Mouse (Mus musculus) kidney, embryonic 16.5 days (tissue): ENCODE measurements at regions not wholly inside any gene's neighbourhood (a gene's known extent, or its start where the extent isn't known, plus 50 kb on each side); places are given as distances from the start of the nearest gene placed in this dataset.

ENCODE experiments used
- ATAC-seq: fragments of 200-750 bp; cut with Nextera tagmentation; 2 replicates; pipeline ENCODE4 v1.8.0; 2017; ENCODE audit warnings: moderate TSS enrichment; ENCODE audit not compliant: low FRiP score, low TSS enrichment
- H3K27ac ChIP-seq: fragments of 300-500 bp; sonication (generic); 2 replicates; pipeline ENCODE4 v1.5.1; 2014; ENCODE audit warnings: low read length
- H3K27me3 ChIP-seq: fragments of 300-500 bp; sonication (generic); 2 replicates; pipeline ENCODE4 v1.6.1; 2014; ENCODE audit warnings: low read length, control low read depth, mixed read lengths; ENCODE audit not compliant: insufficient read depth
- H3K36me3 ChIP-seq: fragments of 300-500 bp; sonication (generic); 2 replicates; pipeline ENCODE4 v1.6.1; 2014; ENCODE audit warnings: low read length, control low read depth, mixed read lengths; ENCODE audit not compliant: insufficient read depth
- H3K4me1 ChIP-seq: fragments of 300-500 bp; sonication (generic); 2 replicates; pipeline ENCODE4 v1.6.1; 2014; ENCODE audit warnings: low read length, control low read depth, mixed read lengths; ENCODE audit not compliant: insufficient read depth
- H3K4me2 ChIP-seq: fragments of 300-500 bp; sonication (generic); replicated peaks from 2 replicates; pipeline ENCODE4 v1.6.1; 2014; ENCODE audit warnings: low read depth, low read length
- H3K4me3 ChIP-seq: fragments of 300-500 bp; sonication (generic); 2 replicates; pipeline ENCODE4 v1.5.1; 2014; ENCODE audit warnings: mild to moderate bottlenecking, low read length
- H3K9ac ChIP-seq: fragments of 300-500 bp; sonication (generic); replicated peaks from 2 replicates; pipeline ENCODE4 v1.6.1; 2014; ENCODE audit warnings: low read length
- H3K9me3 ChIP-seq: fragments of 300-500 bp; sonication (generic); 2 replicates; pipeline ENCODE4 v1.6.1; 2016; ENCODE audit warnings: low read length, control low read depth
- WGBS: fragments of 180-500 bp; shearing (Covaris S2); extraction: QIAGEN DNeasy Blood & Tissue Kit; methylation state at CpG from one replicate; pipeline ENCODE4 v1.1.7; 2014; 5-methylcytosine and 5-hydroxymethylcytosine counted together

DNA sequence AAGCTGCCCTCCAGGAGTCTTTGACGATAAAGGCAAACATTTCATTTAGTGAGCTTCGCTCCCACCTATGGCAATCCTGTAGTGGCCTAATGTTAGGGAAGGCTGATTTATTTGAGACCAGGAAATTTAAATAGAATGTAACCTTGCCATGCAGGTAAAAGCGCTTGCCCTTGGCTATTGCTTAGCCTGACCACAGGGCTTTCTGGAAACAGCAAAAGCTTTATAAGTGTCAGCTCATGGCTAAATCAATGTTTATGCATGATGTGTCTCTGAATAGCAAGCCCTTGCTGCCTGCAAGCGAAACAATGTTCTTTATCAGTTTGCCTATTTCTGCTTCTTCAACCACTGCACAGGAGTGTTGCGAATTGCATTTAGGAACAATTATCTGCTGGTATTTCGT lies 419.7 kb upstream of the Tenm3 start:
- 83% methylated on average over 6 of the region's 6 CpGs for WGBS
- no peaks in the 10 kb centered on the region for H3K27me3 ChIP-seq
- H3K4me3 ChIP-seq: no peak overlapping the region
- no peak overlapping the region for H3K9ac ChIP-seq
- H3K36me3 ChIP-seq: no peaks in the 10 kb centered on the region
- H3K9me3 ChIP-seq: no peaks in the 10 kb centered on the region
- no peak overlapping the region for H3K4me2 ChIP-seq
- no peaks in the 10 kb centered on the region; the same call in 1 of the 2 replicates for H3K4me1 ChIP-seq
- no peak for ATAC-seq
- no peak overlapping the region for H3K27ac ChIP-seq

DNA sequence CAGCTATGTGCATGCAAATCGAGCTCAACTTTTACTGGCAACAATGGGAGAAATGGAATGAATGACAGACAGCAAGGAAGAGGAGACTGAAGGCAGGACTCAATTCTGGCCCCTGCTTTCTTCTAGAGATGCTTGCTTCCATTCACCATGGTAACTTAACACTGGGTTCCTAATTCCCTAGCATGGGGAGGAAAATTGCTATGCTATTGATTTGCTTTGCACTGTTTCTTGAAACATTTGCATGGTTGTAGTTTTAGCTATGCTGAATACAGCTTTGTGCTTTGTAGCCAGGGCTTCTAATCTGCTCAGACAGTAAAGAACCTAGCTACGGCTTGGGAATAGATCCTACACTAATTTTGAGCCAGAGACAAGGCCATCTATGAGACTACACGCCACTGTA lies 419.0 kb upstream of the Tenm3 start:
- WGBS: 64% methylated on average over 3 of the region's 3 CpGs
- no peak overlapping the region for H3K9ac ChIP-seq
- H3K4me3 ChIP-seq: no peak overlapping the region
- no peak overlapping the region for H3K4me2 ChIP-seq
- no peak overlapping the region for H3K27ac ChIP-seq
- no peak for ATAC-seq
- H3K27me3 ChIP-seq: no peaks in the 10 kb centered on the region
- no peaks in the 10 kb centered on the region for H3K36me3 ChIP-seq
- H3K9me3 ChIP-seq: no peaks in the 10 kb centered on the region
- H3K4me1 ChIP-seq: no peaks in the 10 kb centered on the region; the same call in 1 of the 2 replicates

DNA sequence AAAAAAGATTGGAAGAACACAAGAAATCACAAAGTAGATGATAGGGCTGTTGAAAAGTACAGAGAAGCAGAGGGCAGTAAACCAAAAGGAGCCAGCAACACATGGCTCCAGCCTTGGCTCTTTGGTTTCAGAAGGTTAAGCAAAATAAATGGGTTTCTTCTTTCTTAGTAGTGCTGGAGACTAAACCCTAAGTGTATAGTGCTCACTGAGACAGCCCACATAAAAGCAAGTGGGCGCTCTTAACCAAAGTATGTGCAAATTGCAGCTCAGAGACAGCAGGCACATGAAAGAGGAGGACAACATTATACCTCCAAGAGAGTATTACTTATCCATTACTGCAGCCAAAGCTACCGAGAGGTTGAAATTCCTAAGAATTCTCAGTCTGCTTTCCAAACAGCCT lies 412.2 kb upstream of the Tenm3 start:
- no peak for ATAC-seq
- H3K27me3 ChIP-seq: no peaks in the 10 kb centered on the region
- 46% methylated on average over 2 of the region's 2 CpGs for WGBS
- H3K4me1 ChIP-seq: no peaks in the 10 kb centered on the region; the same call in 1 of the 2 replicates
- no peak overlapping the region for H3K9ac ChIP-seq
- H3K4me3 ChIP-seq: no peak overlapping the region
- no peak overlapping the region for H3K27ac ChIP-seq
- no peak overlapping the region for H3K4me2 ChIP-seq
- H3K36me3 ChIP-seq: no peaks in the 10 kb centered on the region
- no peaks in the 10 kb centered on the region for H3K9me3 ChIP-seq

DNA sequence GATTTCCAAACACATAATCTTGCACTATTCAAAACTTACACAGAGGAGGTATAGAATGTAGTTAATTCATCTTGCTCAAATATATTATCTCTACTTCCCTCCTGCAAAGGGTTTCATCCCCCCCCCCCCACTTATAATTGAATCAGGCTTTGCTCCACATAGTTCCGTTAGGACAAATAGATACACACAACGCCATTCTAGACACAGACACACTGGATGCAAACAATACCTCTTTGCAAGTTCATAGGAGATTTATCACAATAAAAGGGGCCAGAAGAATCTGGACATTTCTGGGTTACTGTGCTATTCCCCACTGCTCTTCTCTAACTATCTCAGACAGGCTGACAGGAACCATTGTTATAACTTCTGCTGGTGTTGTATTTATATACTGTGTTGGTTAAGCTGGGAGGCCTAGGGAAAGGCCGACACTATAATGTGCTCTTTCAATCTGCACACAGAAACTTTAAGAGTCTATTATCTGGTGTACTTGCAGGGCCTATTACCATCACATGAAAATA lies 410.6 kb upstream of the Tenm3 start:
- no peaks in the 10 kb centered on the region for H3K27me3 ChIP-seq
- 88% methylated on average over 3 of the region's 3 CpGs for WGBS
- H3K9me3 ChIP-seq: no peaks in the 10 kb centered on the region
- no peaks in the 10 kb centered on the region for H3K4me1 ChIP-seq
- no peak overlapping the region for H3K27ac ChIP-seq
- no peak overlapping the region for H3K9ac ChIP-seq
- H3K36me3 ChIP-seq: no peaks in the 10 kb centered on the region
- H3K4me3 ChIP-seq: no peak overlapping the region
- no peak for ATAC-seq
- no peak overlapping the region for H3K4me2 ChIP-seq

DNA sequence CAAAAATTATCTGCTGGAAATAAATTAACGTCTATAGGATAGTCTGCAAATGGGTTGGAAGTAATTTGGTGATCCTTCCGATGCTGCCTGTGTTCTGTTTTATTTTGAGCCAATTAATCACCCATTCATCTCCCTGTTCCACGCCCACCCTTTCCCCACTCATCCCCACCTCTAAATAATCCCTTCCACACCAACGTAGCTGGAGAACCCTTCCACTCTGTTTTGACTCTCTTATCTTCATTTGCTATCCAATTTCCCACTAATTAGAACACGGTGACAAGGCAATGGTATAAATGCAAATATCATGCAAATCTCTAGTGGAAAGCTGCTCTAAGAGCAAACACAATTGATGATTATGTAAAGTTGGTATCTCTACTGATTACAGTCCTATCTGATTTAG lies 399.3 kb upstream of the Tenm3 start:
- Histone ChIP-seq H3K9me3 (no peaks in the 10 kb centered on the region), H3K4me1 (no peaks in the 10 kb centered on the region), H3K4me2 (no peak overlapping the region), H3K4me3 (no peak overlapping the region), H3K9ac (no peak overlapping the region), H3K27me3 (no peaks in the 10 kb centered on the region), H3K27ac (no peak overlapping the region), H3K36me3 (no peaks in the 10 kb centered on the region)
- ATAC-seq: no peak
- 74% methylated on average over 5 of the region's 5 CpGs for WGBS

GRCm38 (mm10) chr8:49236822-49237071 lies 393.0 kb upstream of the Tenm3 start:
- no peaks in the 10 kb centered on the region for H3K4me1 ChIP-seq
- no peaks in the 10 kb centered on the region for H3K27me3 ChIP-seq
- H3K9me3 ChIP-seq: no peaks in the 10 kb centered on the region
- H3K27ac ChIP-seq: no peak overlapping the region
- no peak overlapping the region for H3K9ac ChIP-seq
- WGBS: 72% methylated on average over 4 of the region's 4 CpGs
- H3K4me3 ChIP-seq: no peak overlapping the region
- no peak overlapping the region for H3K4me2 ChIP-seq
- no peaks in the 10 kb centered on the region for H3K36me3 ChIP-seq
- no peak for ATAC-seq

GRCm38 (mm10) chr8:49236021-49236821 lies 392.5 kb upstream of the Tenm3 start:
- no peak for ATAC-seq
- Histone ChIP-seq H3K9ac (no peak overlapping the region), H3K4me2 (no peak overlapping the region), H3K36me3 (no peaks in the 10 kb centered on the region), H3K27ac (no peak overlapping the region), H3K4me1 (no peaks in the 10 kb centered on the region), H3K27me3 (no peaks in the 10 kb centered on the region), H3K9me3 (no peaks in the 10 kb centered on the region; the same call in 1 of the 2 replicates), H3K4me3 (no peak overlapping the region)
- 84% methylated on average over 7 of the region's 7 CpGs for WGBS

DNA sequence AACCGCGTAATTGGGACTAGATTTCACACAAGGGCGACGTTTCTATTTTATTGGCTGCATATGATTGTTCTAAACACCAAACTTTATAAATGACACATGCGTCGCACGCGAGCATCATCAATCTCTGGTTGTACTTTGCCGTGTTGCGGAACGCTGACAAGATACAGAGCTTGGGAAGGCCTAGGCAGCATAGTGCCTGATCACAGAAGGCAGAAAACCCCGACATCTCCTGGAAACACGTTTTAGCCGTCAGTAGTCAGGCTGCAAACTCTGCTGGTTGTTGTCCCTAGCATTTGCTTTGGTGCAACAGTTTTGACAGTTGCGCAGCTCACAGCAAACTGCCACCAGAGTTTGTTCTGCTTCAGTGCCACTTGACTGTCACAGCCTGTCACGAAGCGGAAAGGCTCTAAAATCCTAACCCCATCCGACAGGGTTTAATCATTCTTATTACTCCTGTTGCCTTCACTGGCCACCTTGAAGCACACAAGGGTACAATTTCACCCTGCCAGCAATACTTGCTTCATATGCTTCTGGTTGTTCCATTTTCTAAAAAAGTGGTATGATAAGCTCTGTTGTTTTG lies 380.2 kb upstream of the Tenm3 start:
- Histone ChIP-seq H3K4me2 (peak overlapping the region; percentile 22), H3K9me3 (no peaks in the 10 kb centered on the region), H3K27ac (no peak overlapping the region), H3K4me1 (no peaks in the 10 kb centered on the region), H3K4me3 (no peak overlapping the region), H3K27me3 (peaks cover 3% of the 10 kb centered on the region), H3K9ac (no peak overlapping the region), H3K36me3 (no peaks in the 10 kb centered on the region)
- no peak for ATAC-seq
- WGBS: 33% methylated on average over 18 of the region's 18 CpGs

- WGBS: 80% methylated on average over 4 of the region's 4 CpGs
- H3K4me1 ChIP-seq: no peaks in the 10 kb centered on the region
- H3K36me3 ChIP-seq: no peaks in the 10 kb centered on the region
- H3K9ac ChIP-seq: no peak overlapping the region
- ATAC-seq: no peak
- no peak overlapping the region for H3K27ac ChIP-seq
- no peaks in the 10 kb centered on the region for H3K9me3 ChIP-seq
- no peaks in the 10 kb centered on the region for H3K27me3 ChIP-seq
- no peak overlapping the region for H3K4me3 ChIP-seq
- H3K4me2 ChIP-seq: no peak overlapping the region
Observed at GRCm38 (mm10) chr8:49195333-49195640, 351.5 kb upstream of the Tenm3 start.

GRCm38 (mm10) chr8:49194592-49195332 lies 351.0 kb upstream of the Tenm3 start:
- WGBS: 83% methylated on average over 11 of the region's 11 CpGs
- Histone ChIP-seq H3K36me3 (no peaks in the 10 kb centered on the region), H3K4me2 (no peak overlapping the region), H3K27ac (no peak overlapping the region), H3K9me3 (no peaks in the 10 kb centered on the region), H3K9ac (no peak overlapping the region), H3K4me1 (no peaks in the 10 kb centered on the region), H3K4me3 (no peak overlapping the region), H3K27me3 (no peaks in the 10 kb centered on the region)
- ATAC-seq: no peak
